Mouse (Mus musculus) lung, adult 2 months (tissue): Measurements from ENCODE around the gene Hist3h2a.

Experiments used
- CTCF ChIP-seq: fragments of 200-500 bp; IDR thresholded peaks from 2 replicates; pipeline ENCODE4 v1.5.1; 2011; ENCODE audit warnings: mild to moderate bottlenecking, low read length, control low read depth; ENCODE audit not compliant: insufficient read depth
- POLR2A ChIP-seq: fragments of 200-500 bp; IDR thresholded peaks from 2 replicates; pipeline ENCODE4 v1.6.1; 2011; ENCODE audit warnings: low read depth, mild to moderate bottlenecking, control low read depth, low read length, borderline replicate concordance; ENCODE audit errors: extremely low read depth

GRCm38 (mm10) chr11:58955143-58955867 lies 820 bp downstream of the Hist3h2a start:
- TF ChIP-seq CTCF = no peak
- TF ChIP-seq POLR2A = no peak
